ENCODE assay signal across 35 mouse cellular contexts in the genomic region with DNA sequence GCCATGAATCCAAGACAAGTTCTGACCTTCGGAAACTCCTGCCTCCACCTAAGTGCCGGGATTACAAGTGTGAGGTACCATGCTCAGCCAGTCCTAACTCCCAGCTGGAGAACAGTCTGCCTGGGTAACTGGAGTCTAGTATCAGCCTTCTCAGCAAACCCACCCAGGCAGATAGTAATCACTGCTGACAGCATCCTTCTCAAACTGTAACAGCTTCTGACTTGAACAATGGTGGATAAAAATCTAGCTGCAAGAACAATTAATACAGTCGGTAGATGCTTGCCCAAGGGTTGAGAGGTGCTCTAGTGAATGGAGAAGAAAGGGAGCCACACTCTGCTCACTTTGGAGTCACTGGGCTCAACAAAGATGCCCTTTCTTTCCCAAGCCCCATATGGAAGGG.
"Had no signal": no experiment of that assay in that cellular context is flagged by ENCODE, and none has a peak within 500 bp of the region (broad histone marks: within the 10 kb centered on the region; RNA-seq: fewer than 3 reads in every experiment).

No protein-coding gene starts in this region.

- H3K27me3 ChIP-seq: heart, embryonic 12.5 days; heart, embryonic 13.5 days; heart, embryonic 15.5 days; hindbrain, embryonic 12.5 days; hindbrain, embryonic 13.5 days; hindbrain, embryonic 15.5 days; intestine, embryonic 15.5 days had no signal

- H3K27ac ChIP-seq: heart, adult 2 months; heart, embryonic 10.5 days; heart, embryonic 13.5 days; heart, embryonic 15.5 days; hindbrain, embryonic 10.5 days; hindbrain, embryonic 12.5 days; hindbrain, embryonic 13.5 days; hindbrain, embryonic 14.5 days; hindbrain, embryonic 15.5 days; hindbrain, postnatal 0 days; intestine, embryonic 15.5 days; kidney, postnatal 0 days; layer of hippocampus, adult 2 months had no signal

- H3K9ac ChIP-seq: heart, embryonic 12.5 days; heart, embryonic 13.5 days; heart, embryonic 15.5 days; hindbrain, embryonic 12.5 days; hindbrain, embryonic 13.5 days; hindbrain, embryonic 14.5 days; hindbrain, embryonic 15.5 days; intestine, embryonic 15.5 days had no signal

- H3K4me1 ChIP-seq: heart, embryonic 12.5 days; hindbrain, embryonic 10.5 days; hindbrain, embryonic 12.5 days; hindbrain, embryonic 13.5 days; hindbrain, embryonic 15.5 days; intestine, embryonic 15.5 days had no signal

- H3K9me3 ChIP-seq: heart, embryonic 10.5 days; heart, embryonic 12.5 days; heart, embryonic 13.5 days; heart, embryonic 15.5 days; hindbrain, embryonic 10.5 days; hindbrain, embryonic 12.5 days; hindbrain, embryonic 13.5 days; hindbrain, embryonic 15.5 days; intestine, embryonic 15.5 days had no signal

- H3K4me2 ChIP-seq: heart, embryonic 11.5 days; heart, embryonic 12.5 days; heart, embryonic 13.5 days; heart, embryonic 15.5 days; hindbrain, embryonic 12.5 days; hindbrain, embryonic 13.5 days; hindbrain, embryonic 14.5 days; hindbrain, embryonic 15.5 days; intestine, embryonic 15.5 days had no signal

- DNase-seq: heart, adult 2 months; heart, postnatal 10 days; heart, postnatal 14 days; heart, postnatal 36 days; heart, postnatal 4 days; kidney, adult 11 months; kidney, adult 18-20 months; kidney, adult 2 months; kidney, adult 8-10 months; kidney, adult 9 months; kidney, postnatal 10 days; kidney, postnatal 14 days; kidney, postnatal 25 days; kidney, postnatal 36 days; kidney, postnatal 4 days; layer of hippocampus, adult 9-11 months; layer of hippocampus, postnatal 36 days had no signal

- ATAC-seq: hindbrain, embryonic 16.5 days; hindbrain, postnatal 0 days; inflammation-experienced regulatory T-cells, adult 6 months; intestine, embryonic 15.5 days; intestine, embryonic 16.5 days; intestine, postnatal 0 days had no signal

- H3K4me3 ChIP-seq: heart, adult 2 months; heart, embryonic 10.5 days; heart, embryonic 12.5 days; heart, embryonic 13.5 days; heart, embryonic 15.5 days; hindbrain, embryonic 10.5 days; hindbrain, embryonic 12.5 days; hindbrain, embryonic 13.5 days; hindbrain, embryonic 15.5 days; intestine, embryonic 15.5 days; layer of hippocampus, adult 2 months had no signal

- H3K36me3 ChIP-seq: heart, embryonic 10.5 days; heart, embryonic 12.5 days; heart, embryonic 13.5 days; heart, embryonic 15.5 days; hindbrain, embryonic 10.5 days; hindbrain, embryonic 12.5 days; hindbrain, embryonic 13.5 days; hindbrain, embryonic 15.5 days; intestine, embryonic 15.5 days had no signal
